In genomic region chr9:123402215-123402614, GRCm38 (mm10) we compare ENCODE assay signal across 20 mouse cellular contexts. TPM values are rescaled to one million over a fixed set of nuclear protein-coding genes. Genes with fewer than 3 reads are reported as not detected.
DNase-seq lines count a peak whose midpoint lies in the region; ATAC-seq and TF ChIP-seq lines count a peak whose summit lies in the region.
"Had no signal": no experiment of that assay in that cellular context is flagged by ENCODE, and none has a peak within 500 bp of the region (broad histone marks: within the 10 kb centered on the region; RNA-seq: fewer than 3 reads in every experiment).

No protein-coding gene starts in this region.

- H3K9me3 ChIP-seq in kidney, postnatal 0 days (replicated peaks; ENCODE audit: low read length) = no peaks in the 10 kb centered on the region
- H3K9me3 ChIP-seq in midbrain, postnatal 0 days (ENCODE audit: low read length) = no peaks in the 10 kb centered on the region
- no peaks in the 10 kb centered on the region for H3K9me3 ChIP-seq in midbrain, embryonic 10.5 days (replicated peaks)
- H3K9me3 ChIP-seq: embryonic facial prominence, embryonic 12.5 days; forebrain, embryonic 12.5 days; heart, embryonic 15.5 days had no signal

- H3K4me1 ChIP-seq in kidney, postnatal 0 days (replicated peaks; ENCODE audit: insufficient read depth, low read length) = no peaks in the 10 kb centered on the region
- no peaks in the 10 kb centered on the region for H3K4me1 ChIP-seq in kidney, adult 2 months (ENCODE audit: control insufficient read depth, insufficient read depth, low read length)
- H3K4me1 ChIP-seq in midbrain, postnatal 0 days (ENCODE audit: insufficient read depth, low read length) = 0 out of 2 replicates have a peak, but pooled peaks cover 5% of the 10 kb centered on the region
- H3K4me1 ChIP-seq in midbrain, embryonic 10.5 days = peaks cover 14% of the 10 kb centered on the region
- H3K4me1 ChIP-seq: embryonic facial prominence, embryonic 12.5 days; heart, embryonic 15.5 days had no signal

- TF ChIP-seq POLR2A in kidney, adult 2 months (IDR thresholded peaks at IDR 0.05; ENCODE audit: low read depth, low read length) = no peak

- no peak overlapping the region for H3K9ac ChIP-seq in kidney, postnatal 0 days (ENCODE audit: low read depth, low read length)
- H3K9ac ChIP-seq in midbrain, postnatal 0 days (replicated peaks; ENCODE audit: low read length, poor library complexity, severe bottlenecking) = no peak overlapping the region
- H3K9ac ChIP-seq: embryonic facial prominence, embryonic 12.5 days; forebrain, embryonic 12.5 days; heart, embryonic 15.5 days; hindbrain, embryonic 14.5 days had no signal

- no peak overlapping the region for H3K4me2 ChIP-seq in kidney, postnatal 0 days (ENCODE audit: low read length)
- H3K4me2 ChIP-seq in midbrain, postnatal 0 days (ENCODE audit: low read depth, low read length, poor library complexity, severe bottlenecking) = no peak overlapping the region
- H3K4me2 ChIP-seq: embryonic facial prominence, embryonic 12.5 days; forebrain, embryonic 12.5 days; heart, embryonic 11.5 days; heart, embryonic 15.5 days; hindbrain, embryonic 14.5 days had no signal

- H3K27me3 ChIP-seq in kidney, postnatal 0 days (ENCODE audit: insufficient read depth, low read length) = no peaks in the 10 kb centered on the region
- no peaks in the 10 kb centered on the region for H3K27me3 ChIP-seq in kidney, adult 2 months (replicated peaks; ENCODE audit: control insufficient read depth, insufficient read depth, low read length)
- no peaks in the 10 kb centered on the region for H3K27me3 ChIP-seq in midbrain, postnatal 0 days (ENCODE audit: insufficient read depth, low read length)
- no peaks in the 10 kb centered on the region for H3K27me3 ChIP-seq in midbrain, embryonic 10.5 days (ENCODE audit: low read depth, poor library complexity, severe bottlenecking)
- H3K27me3 ChIP-seq: embryonic facial prominence, embryonic 12.5 days; forebrain, embryonic 12.5 days; heart, embryonic 15.5 days had no signal

- peak; percentile 72; the same call in 1 of the 2 replicates for ATAC-seq in frontal cortex, adult (ENCODE audit: low TSS enrichment)
- ATAC-seq in kidney, postnatal 0 days (replicated peaks; ENCODE audit: low FRiP score, low read depth) = no peak
- ATAC-seq in midbrain, postnatal 0 days (ENCODE audit: low FRiP score) = no peak
- ATAC-seq: forebrain, embryonic 16.5 days had no signal

- 75% methylated on average over 3 of the region's 3 CpGs for WGBS in kidney, postnatal 0 days
- 89% methylated on average over 3 of the region's 3 CpGs for WGBS in kidney, adult 2 months
- WGBS in midbrain, postnatal 0 days = 89% methylated on average over 3 of the region's 3 CpGs
- WGBS in midbrain, embryonic 10.5 days = 94% methylated on average over 3 of the region's 3 CpGs

- no peaks in the 10 kb centered on the region for H3K36me3 ChIP-seq in kidney, postnatal 0 days (ENCODE audit: insufficient read depth, low read length)
- no peaks in the 10 kb centered on the region for H3K36me3 ChIP-seq in kidney, adult 2 months (ENCODE audit: control insufficient read depth, insufficient read depth, low read length)
- no peaks in the 10 kb centered on the region for H3K36me3 ChIP-seq in midbrain, postnatal 0 days (ENCODE audit: insufficient read depth, low read length)
- peaks cover 9% of the 10 kb centered on the region; the same call in 1 of the 2 replicates for H3K36me3 ChIP-seq in midbrain, embryonic 10.5 days
- H3K36me3 ChIP-seq: embryonic facial prominence, embryonic 12.5 days had no signal

- DNase-seq in frontal cortex, postnatal 36 days (ENCODE audit: low spot score in 2 of 2) = no peak
- DNase-seq in kidney, postnatal 0 days (ENCODE audit: low spot score) = no peak
- no peak for DNase-seq in kidney, adult 2 months
- peak; percentile 15 for DNase-seq in midbrain, postnatal 0 days (ENCODE audit: low spot score)
- DNase-seq in midbrain, embryonic 10.5 days (ENCODE audit: low spot score) = no peak
- no peak for DNase-seq in c-Kit-positive CD71-positive TER-119-positive erythroid progenitor cells, embryonic 14.5 days (ENCODE audit: low spot score)
- DNase-seq: adrenal gland, postnatal 14 days; cerebellum, adult 11 months; cerebellum, adult 8-10 months; cerebellum, postnatal 14 days; gastrocnemius, postnatal 10 days; heart, adult 2 months; heart, postnatal 14 days had no signal

- H3K4me3 ChIP-seq in kidney, postnatal 0 days (replicated peaks; ENCODE audit: low read depth, low read length) = no peak overlapping the region
- H3K4me3 ChIP-seq in kidney, adult 2 months (ENCODE audit: insufficient read depth, low read depth, low read length) = no peak overlapping the region
- H3K4me3 ChIP-seq in midbrain, postnatal 0 days (ENCODE audit: low read depth, low read length) = no peak overlapping the region
- H3K4me3 ChIP-seq in midbrain, embryonic 10.5 days = no peak overlapping the region
- H3K4me3 ChIP-seq: embryonic facial prominence, embryonic 12.5 days; forebrain, embryonic 12.5 days; heart, adult 2 months; heart, embryonic 15.5 days had no signal

- TF ChIP-seq CTCF in kidney, postnatal 0 days (IDR thresholded peaks at IDR 0.05; ENCODE audit: low read depth) = peak; percentile 21; the same call in 1 of the 2 replicates
- no peak for TF ChIP-seq CTCF in kidney, adult 2 months (conservative IDR thresholded peaks at IDR 0.05; ENCODE audit: insufficient read depth, insufficient read length, low read depth, low read length)
- TF ChIP-seq CTCF in midbrain, postnatal 0 days (IDR thresholded peaks at IDR 0.05) = peak; percentile 65

- no peak overlapping the region for H3K27ac ChIP-seq in kidney, postnatal 0 days
- H3K27ac ChIP-seq in kidney, adult 2 months (ENCODE audit: insufficient read depth, low read depth, low read length) = no peak overlapping the region
- H3K27ac ChIP-seq in midbrain, postnatal 0 days (ENCODE audit: low read depth, low read length) = no peak overlapping the region
- H3K27ac ChIP-seq in midbrain, embryonic 10.5 days (replicated peaks) = no peak overlapping the region
- H3K27ac ChIP-seq: embryonic facial prominence, embryonic 12.5 days; forebrain, embryonic 12.5 days; heart, adult 2 months; heart, embryonic 15.5 days; hindbrain, embryonic 14.5 days had no signal

RNA-seq across cellular contexts. Expression of gene Lars2, which starts 35.5 kb away (rescaled TPM):
- 1,450 and 1,696 TPM in 2 replicates for polyA plus RNA-seq in kidney, postnatal 0 days (2015; fragmentation: Nextera tagmentation; extraction: Ambion mirVana)
- polyA plus RNA-seq in kidney, adult 2 months (2012; rRNA removed) = 432 and 1,036 TPM in 2 replicates
- 11.9 and 38.1 TPM in 2 replicates for total RNA-seq in midbrain, postnatal 0 days (2014; rRNA removed)
- 822 and 930 TPM in 2 replicates for polyA plus RNA-seq in midbrain, postnatal 0 days (2015; fragmentation: Nextera tagmentation; extraction: Ambion mirVana)
- 584 and 607 TPM in 2 replicates for polyA plus RNA-seq in midbrain, embryonic 10.5 days (2016; fragmentation: Nextera tagmentation; extraction: Ambion mirVana)
